Mouse (Mus musculus): ENCODE data around the gene Tnfrsf8.

Gene Tnfrsf8

DNA sequence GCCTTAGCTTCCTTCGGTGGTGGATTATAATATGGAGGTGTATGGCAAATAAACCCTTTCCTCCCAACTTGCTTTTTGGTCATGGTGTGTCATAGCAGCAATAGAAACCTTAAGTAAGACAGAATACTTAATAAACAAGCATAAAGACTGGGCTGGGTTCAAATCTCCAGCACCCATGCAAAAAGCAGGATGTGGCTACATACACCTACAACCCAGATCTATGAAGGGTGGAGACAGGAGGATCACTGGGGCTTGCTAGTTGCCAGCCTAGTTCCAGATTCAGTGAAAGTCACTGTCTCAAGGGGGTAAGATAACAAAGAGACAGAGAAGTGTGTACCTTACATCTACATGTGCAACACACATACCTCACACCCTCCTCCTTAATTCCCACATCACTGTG, 51.4 kb downstream of the Tnfrsf8 start:
- ChIA-PET POLR2A (interaction anchor here in 2 of 4 experiments (1.1 to 19.8 kb wide), 7 partner anchors 8 to 28 kb away, joined by 3 to 364 read pairs (median 9); partner anchors contain the start of gene Tnfrsf1b (in 2 of the 2)), CTCF (interaction anchor here in 1 of 4 experiments (0.9 kb wide), 1 partner anchor 23 kb away, joined by 3 read pairs; no protein-coding TSS in a partner anchor)

DNA sequence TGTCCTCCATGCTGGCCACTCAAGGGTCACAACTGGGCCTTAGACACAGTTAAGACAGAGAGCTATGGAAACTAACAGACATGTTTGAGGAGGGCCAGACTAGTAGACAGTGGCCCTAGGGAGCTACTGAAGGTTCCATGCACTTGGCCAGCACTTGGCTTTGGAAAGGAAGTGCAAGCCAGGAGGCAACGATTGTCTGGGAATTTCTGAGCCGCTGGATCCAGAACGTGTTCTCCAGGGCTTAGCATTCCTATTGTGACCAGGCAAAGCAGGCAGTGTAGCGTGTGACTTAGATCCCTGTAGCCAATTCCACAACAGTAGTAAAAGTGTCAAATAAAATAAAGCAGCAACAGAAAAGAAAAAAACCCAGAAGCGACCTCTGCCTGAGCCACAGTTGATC, 54.2 kb downstream of the Tnfrsf8 start:
- ChIA-PET POLR2A (interaction anchor here in 3 of 4 experiments (0.6 to 19.8 kb wide), 9 partner anchors 9 to 36 kb away, joined by 3 to 329 read pairs (median 5); partner anchors contain the start of gene Tnfrsf1b (in 3 of the 3)), CTCF (no interaction called here)

DNA sequence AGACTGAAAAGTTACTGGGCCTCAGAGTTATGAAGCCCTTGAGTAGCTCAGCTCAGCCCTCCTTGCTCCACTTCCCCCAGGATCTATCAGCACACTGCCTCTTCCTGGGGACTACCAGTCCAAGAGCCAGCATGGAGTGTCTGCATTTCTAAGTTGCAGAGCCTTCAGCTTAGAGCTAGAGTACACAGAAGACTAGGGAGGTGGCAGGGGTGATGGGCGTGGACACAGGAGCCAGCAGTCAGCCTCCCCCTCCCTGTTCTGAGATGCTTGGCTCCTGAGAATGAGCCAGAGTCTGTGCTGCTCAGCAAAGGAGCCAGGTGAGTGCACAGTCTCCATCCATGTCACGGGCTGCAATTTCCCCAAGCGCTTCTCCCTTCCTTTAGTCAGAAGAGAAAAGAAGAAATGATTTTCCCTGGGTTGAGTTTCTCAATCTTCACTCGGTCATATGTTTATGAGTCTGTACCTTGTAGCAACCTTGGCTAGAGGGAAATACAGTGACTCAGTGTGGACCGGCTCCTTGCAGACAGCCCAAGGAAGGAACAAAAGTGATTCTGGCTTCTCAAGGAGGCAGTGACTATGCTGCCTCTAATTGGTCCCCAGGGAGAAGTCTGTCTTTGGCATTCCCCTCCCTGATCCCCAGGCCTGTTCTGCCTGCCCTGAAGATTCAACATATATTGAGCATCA, 57.1 kb downstream of the Tnfrsf8 start:
- ChIA-PET POLR2A (interaction anchor here in 2 of 4 experiments (0.6 to 19.9 kb wide), 8 partner anchors 9 to 19 kb away, joined by 3 to 364 read pairs (median 3); partner anchors contain the start of gene Tnfrsf1b (in 2 of the 2)), CTCF (interaction anchor here in 2 of 4 experiments (0.6 to 1.5 kb wide), 2 partner anchors 13 to 43 kb away, joined by 3 to 5 read pairs; no protein-coding TSS in a partner anchor)

GRCm38 (mm10) chr4:145256144-145256543, 58.8 kb downstream of the Tnfrsf8 start:
- ChIA-PET POLR2A (interaction anchor here in 2 of 4 experiments (0.6 to 19.9 kb wide), 6 partner anchors 8 to 209 kb away, joined by 3 to 364 read pairs (median 6); partner anchors contain the start of gene Tnfrsf1b (in 2 of the 2)), CTCF (interaction anchor here in 1 of 4 experiments (0.7 kb wide), 1 partner anchor 59 kb away, joined by 3 read pairs; the partner anchor contains the start of gene Tnfrsf8)

- ChIA-PET CTCF (interaction anchor here in 2 of 4 experiments (0.6 to 1.2 kb wide), 2 partner anchors 35 to 1213 kb away, joined by 3 to 4 read pairs; no protein-coding TSS in a partner anchor), POLR2A (interaction anchor here in 3 of 4 experiments (0.8 to 19.9 kb wide), 8 partner anchors 9 to 62 kb away, joined by 3 to 364 read pairs (median 5); no protein-coding TSS in a partner anchor)
Measured at GRCm38 (mm10) chr4:145254418-145254817, 60.5 kb downstream of the Tnfrsf8 start.

DNA sequence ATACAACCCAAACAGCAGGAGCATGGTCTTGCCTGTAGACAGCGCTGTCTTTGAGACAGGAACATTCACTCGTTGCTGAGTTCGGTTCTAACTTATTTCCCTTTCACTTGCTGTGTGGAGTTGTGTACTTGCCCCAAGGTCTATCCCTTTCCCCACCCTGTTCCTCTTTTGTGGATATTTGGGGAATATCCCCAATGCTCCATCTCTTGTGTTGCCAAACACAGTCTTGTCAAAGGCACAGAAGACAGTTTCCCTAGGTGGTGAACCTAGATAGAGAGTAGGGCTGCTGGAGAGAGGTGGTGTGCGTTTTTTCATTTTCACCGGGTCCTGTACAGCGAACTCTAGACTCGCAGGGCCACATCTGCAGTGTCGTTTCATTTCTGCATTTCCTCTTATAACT, 62.4 kb downstream of the Tnfrsf8 start:
- POLR2A ChIA-PET: interaction anchor here in 2 of 4 experiments (0.8 to 19.9 kb wide), 5 partner anchors 13 to 43 kb away, joined by 3 to 364 read pairs (median 5); no protein-coding TSS in a partner anchor
- CTCF ChIA-PET: interaction anchor here in 1 of 4 experiments (1.5 kb wide), 1 partner anchor 33 kb away, joined by 5 read pairs; no protein-coding TSS in a partner anchor

GRCm38 (mm10) chr4:145251546-145251945, 63.4 kb downstream of the Tnfrsf8 start:
- ChIA-PET POLR2A (interaction anchor here in 2 of 4 experiments (0.5 to 19.9 kb wide), 9 partner anchors 14 to 450 kb away, joined by 3 to 364 read pairs (median 5); no protein-coding TSS in a partner anchor), CTCF (interaction anchor here in 3 of 4 experiments (0.6 to 2.4 kb wide), 5 partner anchors 32 to 56 kb away, joined by 3 to 10 read pairs (median 5); no protein-coding TSS in a partner anchor)

DNA sequence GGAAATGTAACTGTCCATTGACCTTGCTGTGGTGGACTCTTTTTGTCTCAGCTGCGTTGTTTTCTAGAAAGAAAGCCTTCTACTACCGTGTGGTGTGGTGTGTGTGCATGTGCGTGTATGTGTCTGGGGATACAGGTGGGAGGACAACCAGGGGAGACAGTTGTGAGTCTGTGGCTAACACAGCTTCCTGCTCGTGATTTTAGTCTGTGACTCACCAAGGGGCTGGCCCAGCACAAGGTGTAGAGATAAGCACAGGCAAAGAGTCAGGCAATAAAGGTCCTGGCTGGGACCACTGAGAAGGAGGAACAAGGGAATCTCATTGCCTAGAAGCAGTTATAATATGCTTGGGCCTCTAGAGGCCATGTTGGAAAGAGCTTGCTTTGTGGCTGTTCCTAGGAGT, 65.0 kb downstream of the Tnfrsf8 start:
- POLR2A ChIA-PET: interaction anchor here in 3 of 4 experiments (0.6 to 19.9 kb wide), 29 partner anchors 9 to 348 kb away, joined by 3 to 364 read pairs (median 6); partner anchors contain the start of gene Vps13d (in 1 of the 3)
- CTCF ChIA-PET: interaction anchor here in 3 of 4 experiments (0.8 to 2.4 kb wide), 8 partner anchors 22 to 94 kb away, joined by 3 to 10 read pairs (median 4); no protein-coding TSS in a partner anchor

DNA sequence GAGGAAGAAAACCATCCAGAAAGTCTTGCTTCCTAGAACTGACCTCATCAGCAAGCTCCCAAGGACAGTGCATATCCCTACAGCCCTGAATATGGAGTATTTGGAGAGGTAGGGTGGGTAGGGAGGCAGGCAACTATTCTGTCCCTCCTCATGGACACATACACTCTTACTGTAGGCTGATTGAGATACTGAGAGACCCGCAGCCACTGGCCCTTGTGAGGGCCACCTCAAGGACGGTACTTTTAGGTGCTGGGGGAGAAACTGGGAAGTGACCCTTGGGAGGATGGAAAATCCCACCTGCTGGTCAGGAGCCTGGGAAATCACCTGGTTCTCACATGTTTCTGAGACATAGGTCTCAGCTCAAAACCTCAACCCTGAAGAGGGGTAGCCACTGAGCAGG, 67.4 kb downstream of the Tnfrsf8 start:
- CTCF ChIA-PET: interaction anchor here (0.9 to 2.5 kb wide), 7 partner anchors 28 to 86 kb away, joined by 3 to 20 read pairs (median 6); no protein-coding TSS in a partner anchor
- POLR2A ChIA-PET: interaction anchor here in 3 of 4 experiments (0.6 to 19.9 kb wide), 34 partner anchors 10 to 143 kb away, joined by 3 to 364 read pairs (median 7); partner anchors contain the start of gene Vps13d (in 1 of the 3)

GRCm38 (mm10) chr4:145246173-145247011, 68.6 kb downstream of the Tnfrsf8 start, which contains the start of gene Tnfrsf1b:
TSS of gene Tnfrsf1b (minus strand) at chr4:145246870.
- CTCF ChIA-PET: interaction anchor here (0.6 to 2.5 kb wide), 13 partner anchors 25 to 141 kb away, joined by 3 to 20 read pairs (median 5); partner anchors contain the start of gene Vps13d (in 1 of the 4)
- POLR2A ChIA-PET: interaction anchor here in 3 of 4 experiments (0.5 to 19.9 kb wide), 56 partner anchors 8 to 503 kb away, joined by 3 to 364 read pairs (median 5); partner anchors contain the start of gene Vps13d (in 2 of the 3)

GRCm38 (mm10) chr4:145245581-145245980, 69.4 kb downstream of the Tnfrsf8 start:
- CTCF ChIA-PET: interaction anchor here in 2 of 4 experiments (1.0 to 2.5 kb wide), 5 partner anchors 17 to 31 kb away, joined by 3 to 10 read pairs (median 4); no protein-coding TSS in a partner anchor

DNA sequence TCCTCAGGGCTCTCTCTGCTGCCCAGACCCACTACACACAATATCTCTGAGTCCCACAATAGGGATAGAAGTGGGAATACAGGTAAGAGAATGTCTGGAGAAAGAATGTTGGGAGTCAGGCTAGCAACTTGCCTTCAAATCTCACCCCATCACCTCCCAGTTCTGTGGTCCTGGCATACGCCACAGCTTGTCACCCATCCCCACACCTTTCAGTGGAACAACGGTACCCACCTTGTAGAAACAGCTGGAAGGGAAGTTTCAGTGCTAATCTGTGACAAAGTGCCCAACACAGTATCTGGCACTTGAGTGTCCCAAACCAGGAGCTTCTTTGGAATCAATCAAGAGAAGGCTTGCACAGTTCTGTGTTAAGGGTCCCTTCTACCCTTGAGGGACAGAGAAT, 70.3 kb downstream of the Tnfrsf8 start:
- CTCF ChIA-PET: interaction anchor here in 1 of 4 experiments (1.0 kb wide), 1 partner anchor 25 kb away, joined by 3 read pairs; no protein-coding TSS in a partner anchor

More at GRCm38 (mm10) chr4:145245581-145245980, 69.4 kb downstream of the Tnfrsf8 start:
- POLR2A ChIA-PET: interaction anchor here in 3 of 4 experiments (0.6 to 19.9 kb wide), 18 partner anchors 9 to 351 kb away, joined by 3 to 364 read pairs (median 16); no protein-coding TSS in a partner anchor

DNA sequence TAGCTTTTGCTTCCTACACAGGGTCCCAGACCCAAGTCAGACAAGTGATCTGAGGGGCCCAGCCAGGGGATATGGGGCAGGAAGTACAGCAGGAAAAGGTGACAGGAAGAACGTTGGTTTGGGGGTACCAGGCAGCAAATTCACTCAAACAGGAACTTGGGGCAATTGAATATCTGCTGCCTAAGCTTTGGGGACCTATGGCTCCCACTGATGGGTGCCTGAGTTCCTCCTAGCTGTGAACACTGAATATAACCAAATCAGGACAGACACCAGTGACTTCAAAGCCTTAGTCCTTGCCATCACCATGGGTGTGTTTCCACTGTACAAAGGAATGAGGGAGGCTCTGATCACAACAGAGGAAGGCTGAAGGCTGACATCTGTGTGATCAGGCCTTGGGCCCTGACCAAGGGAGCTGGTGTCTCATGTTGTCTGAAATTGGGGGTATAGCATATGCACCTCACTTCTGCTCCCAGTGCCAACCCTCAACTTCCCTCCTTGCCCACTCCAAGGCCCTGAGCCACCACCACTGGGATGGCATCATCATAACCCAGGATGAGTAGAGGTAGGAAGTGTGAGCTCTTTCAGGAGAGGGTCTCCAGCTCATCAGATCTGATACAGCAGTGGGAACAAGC, 72.1 kb downstream of the Tnfrsf8 start:
- ChIA-PET CTCF (interaction anchor here in 3 of 4 experiments (0.7 to 1.6 kb wide), 6 partner anchors 10 to 220 kb away, joined by 3 to 4 read pairs (median 4); no protein-coding TSS in a partner anchor), POLR2A (interaction anchor here in 2 of 4 experiments (0.8 to 19.9 kb wide), 8 partner anchors 12 to 34 kb away, joined by 3 to 364 read pairs (median 3); no protein-coding TSS in a partner anchor)

More for the DNA sequence above, 70.3 kb downstream of the Tnfrsf8 start:
- POLR2A ChIA-PET: interaction anchor here in 2 of 4 experiments (0.8 to 19.9 kb wide), 13 partner anchors 9 to 350 kb away, joined by 3 to 364 read pairs (median 16); no protein-coding TSS in a partner anchor

DNA sequence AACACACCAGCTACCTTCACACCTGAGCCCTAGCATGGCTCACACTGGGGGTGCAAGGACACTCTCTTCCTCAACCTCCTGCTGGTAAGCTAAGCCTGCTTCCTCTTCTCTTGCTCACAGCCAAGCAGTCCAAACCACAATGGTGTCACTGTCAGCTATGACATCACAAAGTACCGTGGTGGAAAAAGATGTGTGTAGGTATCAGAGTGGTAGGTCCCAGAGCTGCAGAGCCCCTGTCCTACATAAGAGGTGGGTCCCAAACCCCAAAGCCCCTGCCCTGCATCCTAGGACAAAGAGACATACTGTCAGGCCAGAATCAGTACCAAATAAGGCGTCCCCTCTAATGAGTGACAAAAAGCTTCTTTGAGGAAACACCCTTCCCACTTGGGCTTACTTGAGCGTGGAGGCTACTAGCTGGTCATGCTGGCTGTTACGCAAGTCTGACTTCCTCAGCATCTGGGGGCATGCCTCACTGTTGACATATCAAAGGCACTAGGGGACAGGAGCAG, 74.2 kb downstream of the Tnfrsf8 start:
- POLR2A ChIA-PET: interaction anchor here in 3 of 4 experiments (0.6 to 19.9 kb wide), 17 partner anchors 9 to 350 kb away, joined by 3 to 364 read pairs (median 4); no protein-coding TSS in a partner anchor
- CTCF ChIA-PET: interaction anchor here in 2 of 4 experiments (0.6 to 1.3 kb wide), 5 partner anchors 20 to 85 kb away, joined by 3 to 5 read pairs (median 4); no protein-coding TSS in a partner anchor

- CTCF ChIA-PET: interaction anchor here in 1 of 4 experiments (0.9 to 1.0 kb wide), 2 partner anchors 19 to 24 kb away, joined by 3 to 5 read pairs; no protein-coding TSS in a partner anchor
- POLR2A ChIA-PET: interaction anchor here in 3 of 4 experiments (0.9 to 19.9 kb wide), 5 partner anchors 11 to 38 kb away, joined by 4 to 364 read pairs (median 11); no protein-coding TSS in a partner anchor
Measured at GRCm38 (mm10) chr4:145239049-145239830, 75.7 kb downstream of the Tnfrsf8 start.
